Comparison of ENCODE assay signal across 7 mouse cellular contexts in the genomic region with DNA sequence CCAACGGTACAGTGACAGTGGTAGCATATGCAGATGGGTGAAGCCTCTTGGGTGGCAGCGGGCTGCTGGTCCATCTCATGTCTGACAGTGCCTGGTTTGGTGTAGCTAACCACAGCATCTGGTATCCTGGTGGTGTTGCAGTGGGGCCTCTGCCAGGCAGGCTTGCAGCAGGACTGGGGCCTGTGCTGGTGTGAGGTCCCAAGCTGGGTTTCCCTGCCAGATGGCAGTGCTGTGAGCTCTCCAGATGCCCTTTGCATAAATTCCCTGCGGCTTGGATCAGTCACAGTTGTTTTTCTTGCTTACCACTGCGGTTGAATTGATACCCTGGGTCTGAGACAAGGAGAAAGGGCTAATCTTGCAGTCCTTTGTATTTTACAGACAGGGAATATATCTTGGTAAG.
DNase-seq lines count a peak whose midpoint lies in the region; ATAC-seq lines count a peak whose summit lies in the region.

No protein-coding gene starts in this region.

- 39% methylated on average over 4 of the region's 4 CpGs for WGBS in intestine, embryonic 16.5 days
- 35% methylated on average over 4 of the region's 4 CpGs for WGBS in stomach, embryonic 14.5 days

- H3K4me3 ChIP-seq in intestine, embryonic 16.5 days (ENCODE audit: low read length): no peak overlapping the region
- H3K4me3 ChIP-seq in stomach, embryonic 14.5 days (ENCODE audit: low read depth, low read length): no peak overlapping the region

- ATAC-seq in intestine, embryonic 16.5 days: 0 out of 2 replicates have a peak, but pooled peaks have one; percentile 32
- no peak for ATAC-seq in stomach, embryonic 14.5 days (ENCODE audit: insufficient number of reproducible peaks, insufficient read depth, low FRiP score, low read depth)
- no peak for ATAC-seq in activated CD4-positive, CD25-positive, alpha-beta regulatory T cell, adult 4 months

- H3K36me3 ChIP-seq in intestine, embryonic 16.5 days (ENCODE audit: control insufficient read depth, insufficient read depth, low read length): no peaks in the 10 kb centered on the region
- no peaks in the 10 kb centered on the region for H3K36me3 ChIP-seq in stomach, embryonic 14.5 days (ENCODE audit: control insufficient read depth, insufficient read depth, low read length)

- peaks cover 13% of the 10 kb centered on the region for H3K4me1 ChIP-seq in intestine, embryonic 16.5 days (ENCODE audit: control insufficient read depth, insufficient read depth, low read length)
- H3K4me1 ChIP-seq in stomach, embryonic 14.5 days (ENCODE audit: control insufficient read depth, insufficient read depth, low read length): peaks cover 24% of the 10 kb centered on the region

- peak; percentile 1 for DNase-seq in thymus, postnatal 25 days
- no peak for DNase-seq in thymus, postnatal 0 days (ENCODE audit: low spot score)
- DNase-seq in fibroblast of lung, adult 2 months (ENCODE audit: low read depth): peak; percentile 37
- no peak for DNase-seq in cerebellum, adult 9-11 months

- no peak overlapping the region for H3K9ac ChIP-seq in intestine, embryonic 16.5 days (ENCODE audit: low read depth, low read length)
- no peak overlapping the region for H3K9ac ChIP-seq in stomach, embryonic 14.5 days (replicated peaks; ENCODE audit: low read depth, low read length)

- H3K27ac ChIP-seq in intestine, embryonic 16.5 days (ENCODE audit: low read length): peak overlapping the region; percentile 67
- H3K27ac ChIP-seq in stomach, embryonic 14.5 days (ENCODE audit: low read length): peak overlapping the region; percentile 63; the same call in 1 of the 2 replicates

- H3K9me3 ChIP-seq in intestine, embryonic 16.5 days (ENCODE audit: control insufficient read depth, low read length): no peaks in the 10 kb centered on the region
- H3K9me3 ChIP-seq in stomach, embryonic 14.5 days (ENCODE audit: control insufficient read depth, low read depth, low read length): no peaks in the 10 kb centered on the region

- no peaks in the 10 kb centered on the region for H3K27me3 ChIP-seq in intestine, embryonic 16.5 days (replicated peaks; ENCODE audit: control insufficient read depth, insufficient read depth, low read length)
- no peaks in the 10 kb centered on the region for H3K27me3 ChIP-seq in stomach, embryonic 14.5 days (ENCODE audit: control insufficient read depth, insufficient read depth, low read length)

- no peak overlapping the region for H3K4me2 ChIP-seq in intestine, embryonic 16.5 days (ENCODE audit: low read depth, low read length)
- no peak overlapping the region for H3K4me2 ChIP-seq in stomach, embryonic 14.5 days (replicated peaks; ENCODE audit: low read depth, low read length)

Comparison
In these comparisons a context has a peak if more than half of its experiments do, and no peak if none do; other contexts are left out.
1. DNase-seq: peak in thymus, postnatal 25 days (single experiment) and fibroblast of lung, adult 2 months (single experiment); none in thymus, postnatal 0 days (single experiment) and cerebellum, adult 9-11 months (single experiment).